Mouse (Mus musculus): ENCODE results near the gene Il12rb1. TPM values are rescaled to one million over a fixed set of nuclear protein-coding genes. Genes with fewer than 3 reads are reported as not detected.

The Il12rb1 gene
- polyA plus RNA-seq, 1 experiment from 2014 or later, result 0.08 TPM

- Histone ChIP-seq H3K27ac (replicated peaks) (peak overlapping the region; percentile 94), H3K27me3 (no peaks in the 10 kb centered on the region), H3K4me2 (replicated peaks) (peak overlapping the region; percentile 61), H3K4me3 (peak overlapping the region; percentile 72), H3K36me3 (no peaks in the 10 kb centered on the region), H3K9ac (replicated peaks) (peak overlapping the region; percentile 68), H3K4me1 (peaks cover 18% of the 10 kb centered on the region), H3K9me3 (no peaks in the 10 kb centered on the region)
- 3% methylated on average over 66 of the region's 66 CpGs for WGBS
- ATAC-seq (replicated peaks), result peak; percentile 39
These were observed 30.6 kb downstream of the Il12rb1 start for GRCm38 (mm10) chr8:70838654-70839407.

GRCm38 (mm10) chr8:70839408-70840351, 31.4 kb downstream of the Il12rb1 start, which contains the start of gene Arrdc2:
Gene Arrdc2 (minus strand): TSS chr8:70839720.
- Histone ChIP-seq H3K36me3 (no peaks in the 10 kb centered on the region), H3K27me3 (no peaks in the 10 kb centered on the region), H3K9ac (replicated peaks) (peak within 1 kb of the TSS; percentile 68), H3K4me3 (peak within 1 kb of the TSS; percentile 72), H3K4me2 (replicated peaks) (peak within 1 kb of the TSS; percentile 61), H3K4me1 (peaks cover 18% of the 10 kb centered on the region), H3K9me3 (no peaks in the 10 kb centered on the region), H3K27ac (replicated peaks) (peak within 1 kb of the TSS; percentile 94)
- WGBS, result 2% methylated on average over 55 of the region's 55 CpGs
- ATAC-seq (replicated peaks), result peak; percentile 97

DNA sequence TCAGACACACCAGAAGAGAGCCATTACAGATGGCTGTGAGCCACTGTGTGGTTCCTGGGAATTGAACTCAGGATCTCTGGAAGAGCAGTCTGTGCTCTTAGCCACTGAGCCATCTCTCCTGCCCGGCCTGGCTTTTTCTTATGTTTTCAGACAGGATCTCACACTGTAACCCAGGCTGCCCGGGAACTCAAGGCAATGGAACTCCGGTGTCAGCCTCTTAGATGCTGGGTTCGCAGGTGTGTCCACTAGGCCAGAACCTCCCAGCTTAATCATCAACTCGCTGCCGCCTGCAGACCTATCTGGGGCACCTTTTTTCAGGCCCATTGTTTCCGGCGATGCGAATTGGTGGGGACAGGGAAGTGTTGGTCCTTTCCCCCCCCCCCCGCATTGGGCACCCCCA, 32.3 kb downstream of the Il12rb1 start:
- Histone ChIP-seq H3K9ac (replicated peaks) (no peak overlapping the region), H3K4me2 (replicated peaks) (no peak overlapping the region), H3K4me3 (no peak overlapping the region), H3K27me3 (no peaks in the 10 kb centered on the region), H3K36me3 (no peaks in the 10 kb centered on the region), H3K9me3 (no peaks in the 10 kb centered on the region), H3K27ac (replicated peaks) (peak overlapping the region; percentile 94; the same call in 1 of the 2 replicates), H3K4me1 (peaks cover 18% of the 10 kb centered on the region)
- ATAC-seq (replicated peaks), result no peak
- WGBS, result 57% methylated on average over 10 of the region's 10 CpGs

- Histone ChIP-seq H3K27me3 (no peaks in the 10 kb centered on the region), H3K4me2 (replicated peaks) (no peak overlapping the region), H3K27ac (replicated peaks) (no peak overlapping the region), H3K36me3 (no peaks in the 10 kb centered on the region), H3K4me3 (no peak overlapping the region), H3K4me1 (peaks cover 18% of the 10 kb centered on the region), H3K9ac (replicated peaks) (no peak overlapping the region), H3K9me3 (no peaks in the 10 kb centered on the region)
- 40% methylated on average over 22 of the region's 22 CpGs for WGBS
- ATAC-seq (replicated peaks), result no peak
These were observed 33.2 kb downstream of the Il12rb1 start for GRCm38 (mm10) chr8:70841147-70842072.

DNA sequence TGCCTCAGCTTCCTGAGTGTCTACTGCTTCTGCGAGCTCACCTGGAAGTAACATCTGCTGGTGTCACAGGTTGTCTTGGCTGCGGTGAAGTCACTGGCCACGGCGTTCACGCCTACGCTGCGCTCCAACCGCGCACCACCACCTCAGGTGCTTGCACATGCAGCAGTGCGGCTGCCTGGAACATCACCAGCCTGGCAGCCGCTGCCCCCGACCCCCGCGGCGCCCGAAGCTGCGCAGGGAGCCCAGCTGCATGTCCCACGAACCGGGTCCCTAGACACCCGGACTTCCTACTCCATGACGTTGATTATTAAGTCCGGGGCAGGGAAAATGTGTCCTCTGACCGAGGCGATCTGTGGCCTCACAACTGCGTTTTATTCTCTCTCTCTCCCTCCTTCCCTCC, 34.2 kb downstream of the Il12rb1 start:
- WGBS, result 77% methylated on average over 25 of the region's 25 CpGs
- Histone ChIP-seq H3K9ac (replicated peaks) (no peak overlapping the region), H3K36me3 (no peaks in the 10 kb centered on the region), H3K9me3 (no peaks in the 10 kb centered on the region), H3K27ac (replicated peaks) (no peak overlapping the region), H3K27me3 (no peaks in the 10 kb centered on the region), H3K4me2 (replicated peaks) (no peak overlapping the region), H3K4me3 (no peak overlapping the region), H3K4me1 (peaks cover 18% of the 10 kb centered on the region)
- ATAC-seq (replicated peaks), result no peak

GRCm38 (mm10) chr8:70843214-70843773, 35.0 kb downstream of the Il12rb1 start:
- H3K9ac ChIP-seq (replicated peaks), result no peak overlapping the region
- H3K4me1 ChIP-seq, result peaks cover 18% of the 10 kb centered on the region
- no peak overlapping the region for H3K27ac ChIP-seq (replicated peaks)
- no peaks in the 10 kb centered on the region for H3K36me3 ChIP-seq
- H3K4me3 ChIP-seq, result no peak overlapping the region
- no peaks in the 10 kb centered on the region for H3K27me3 ChIP-seq
- H3K4me2 ChIP-seq (replicated peaks), result no peak overlapping the region
- no peaks in the 10 kb centered on the region for H3K9me3 ChIP-seq
- WGBS, result 84% methylated on average over 5 of the region's 5 CpGs
- ATAC-seq (replicated peaks), result no peak

DNA sequence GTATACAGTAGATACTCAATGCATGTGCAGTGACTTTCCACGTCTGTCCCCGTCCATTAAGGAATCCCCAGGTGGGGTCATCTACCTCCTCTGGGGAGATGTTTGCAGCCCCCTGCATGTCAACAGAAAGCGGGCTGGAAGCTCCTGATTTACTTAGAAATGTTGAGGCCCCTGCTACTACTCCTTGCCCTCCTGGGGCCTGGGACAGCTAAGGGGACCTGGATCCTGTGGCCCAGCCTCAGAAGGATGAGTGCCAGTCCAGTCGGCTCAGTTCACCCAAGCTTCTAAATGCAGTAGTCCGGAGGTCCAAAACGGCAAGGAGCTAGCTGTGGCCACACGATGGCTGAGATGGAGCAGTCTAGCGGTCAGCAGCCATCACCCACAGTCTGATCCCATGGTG, 35.7 kb downstream of the Il12rb1 start:
- H3K36me3 ChIP-seq, result no peaks in the 10 kb centered on the region
- WGBS, result 88% methylated on average over 8 of the region's 8 CpGs
- H3K4me1 ChIP-seq, result peaks cover 12% of the 10 kb centered on the region
- 0 out of 2 replicates have a peak overlapping the region, but pooled peaks have one; percentile 15 for H3K9ac ChIP-seq (replicated peaks)
- H3K9me3 ChIP-seq, result no peaks in the 10 kb centered on the region
- no peaks in the 10 kb centered on the region for H3K27me3 ChIP-seq
- no peak overlapping the region for H3K4me2 ChIP-seq (replicated peaks)
- no peak for ATAC-seq (replicated peaks)
- no peak overlapping the region for H3K4me3 ChIP-seq
- no peak overlapping the region for H3K27ac ChIP-seq (replicated peaks)

GRCm38 (mm10) chr8:70844523-70844922, 36.3 kb downstream of the Il12rb1 start:
- Histone ChIP-seq H3K4me1 (peaks cover 12% of the 10 kb centered on the region), H3K27ac (replicated peaks) (no peak overlapping the region), H3K4me3 (no peak overlapping the region), H3K36me3 (no peaks in the 10 kb centered on the region), H3K9me3 (no peaks in the 10 kb centered on the region), H3K27me3 (no peaks in the 10 kb centered on the region), H3K9ac (replicated peaks) (no peak overlapping the region), H3K4me2 (replicated peaks) (no peak overlapping the region)
- no peak for ATAC-seq (replicated peaks)
- under 1% methylated on average over 6 of the region's 6 CpGs for WGBS

DNA sequence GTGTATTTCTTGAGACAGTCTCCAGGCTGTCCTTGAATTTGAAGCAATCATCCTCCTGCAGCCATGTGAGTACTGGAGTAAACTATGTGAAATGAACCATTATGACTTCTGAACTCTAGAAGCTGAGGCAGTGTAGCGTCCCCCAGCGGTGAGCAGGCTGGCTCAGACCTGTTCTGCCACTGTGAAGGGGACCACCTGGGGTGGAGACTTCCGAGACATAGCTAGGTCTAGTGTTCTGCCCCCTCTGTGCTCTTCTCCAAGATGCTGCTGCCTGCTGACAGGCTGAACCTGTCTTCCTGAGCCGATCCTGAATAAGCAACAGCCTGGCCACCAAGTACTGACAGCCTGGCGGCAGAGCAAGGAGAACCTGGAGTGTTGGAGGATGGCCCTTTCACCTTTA, 36.9 kb downstream of the Il12rb1 start:
- WGBS, result 47% methylated on average over 5 of the region's 5 CpGs
- no peak overlapping the region for H3K4me3 ChIP-seq
- H3K4me1 ChIP-seq, result peaks cover 9% of the 10 kb centered on the region
- no peak overlapping the region for H3K27ac ChIP-seq (replicated peaks)
- no peak overlapping the region for H3K4me2 ChIP-seq (replicated peaks)
- H3K9ac ChIP-seq (replicated peaks), result no peak overlapping the region
- no peaks in the 10 kb centered on the region for H3K27me3 ChIP-seq
- no peaks in the 10 kb centered on the region for H3K9me3 ChIP-seq
- H3K36me3 ChIP-seq, result no peaks in the 10 kb centered on the region
- no peak for ATAC-seq (replicated peaks)

DNA sequence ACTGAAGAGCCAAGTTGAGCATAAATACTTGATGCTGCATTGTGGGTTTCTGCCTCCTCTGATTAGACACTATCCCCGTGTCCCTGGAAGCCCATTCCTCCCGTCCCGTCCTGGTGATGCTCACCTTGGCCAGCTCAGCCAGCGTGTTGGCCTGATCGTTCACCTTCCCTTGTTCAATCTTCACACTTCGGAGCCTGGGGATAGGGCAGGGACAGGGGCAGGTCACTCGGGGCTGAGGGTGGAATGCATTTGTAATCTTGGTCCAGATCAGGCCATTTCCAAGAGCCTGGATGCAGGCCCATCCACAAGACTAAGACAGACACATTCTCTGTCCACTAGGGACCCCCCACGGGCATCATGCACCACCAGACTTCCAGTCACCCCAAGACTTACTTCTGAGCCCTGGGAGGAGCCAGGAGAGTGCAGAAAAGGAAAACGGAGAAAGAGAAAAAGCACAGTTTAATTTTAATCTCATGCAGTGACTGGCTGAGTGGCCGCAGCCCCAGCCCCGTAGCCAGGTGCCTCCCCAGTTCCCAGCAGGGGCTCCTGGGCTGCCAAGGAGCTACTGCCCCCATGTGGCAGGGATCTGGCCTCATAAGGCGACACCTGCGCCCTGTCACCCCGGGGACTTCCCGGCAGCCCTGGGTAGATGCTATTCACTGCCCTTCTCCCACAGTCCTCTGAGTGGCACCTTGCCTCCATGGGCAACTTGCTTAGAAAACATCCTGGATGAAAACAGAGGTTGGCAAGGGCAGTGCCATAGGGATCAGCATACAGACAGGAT, 38.3 kb downstream of the Il12rb1 start:
- Histone ChIP-seq H3K4me2 (replicated peaks) (no peak overlapping the region), H3K27ac (replicated peaks) (no peak overlapping the region), H3K4me3 (no peak overlapping the region), H3K36me3 (no peaks in the 10 kb centered on the region), H3K4me1 (no peaks in the 10 kb centered on the region; the same call in 1 of the 2 replicates), H3K27me3 (no peaks in the 10 kb centered on the region), H3K9ac (replicated peaks) (no peak overlapping the region), H3K9me3 (no peaks in the 10 kb centered on the region)
- WGBS, result 61% methylated on average over 15 of the region's 15 CpGs
- ATAC-seq (replicated peaks), result no peak

Measured in forebrain, embryonic 15.5 days (tissue).